Mouse (Mus musculus) G1E (cell line): ENCODE data around the gene Spta1. TPM values are rescaled to one million over a fixed set of nuclear protein-coding genes. Genes with fewer than 3 reads are reported as not detected.

Experiments used
- ATAC-seq: 2 replicates; pipeline ENCODE4 v1.8.0; 2016; ENCODE audit warnings: mild to moderate bottlenecking; ENCODE audit not compliant: insufficient number of reproducible peaks, poor library complexity, low FRiP score, severe bottlenecking; ENCODE audit errors: extremely low read depth
- DNase-seq: peaks from one replicate; pipeline ENCODE4 v3.0.0; 2012; ENCODE audit warnings: low spot score
- H3K27me3 ChIP-seq: 2 replicates; pipeline ENCODE4 v1.6.1; 2012; ENCODE audit warnings: mild to moderate bottlenecking, low read length, inconsistent platforms; ENCODE audit not compliant: insufficient read depth
- H3K36me3 ChIP-seq: replicated peaks from 2 replicates; pipeline ENCODE3; 2012; ENCODE audit warnings: mild to moderate bottlenecking, inconsistent platforms
- H3K4me1 ChIP-seq: 2 replicates; pipeline ENCODE4 v1.6.1; 2012; ENCODE audit warnings: low read depth, low read length, inconsistent platforms, mixed read lengths; ENCODE audit not compliant: insufficient read depth
- H3K4me3 ChIP-seq: 2 replicates; pipeline ENCODE4 v1.5.1; 2012; ENCODE audit warnings: low read depth, mild to moderate bottlenecking, inconsistent platforms, low read length, moderate library complexity, mixed read lengths
- H3K9me3 ChIP-seq: replicated peaks from 2 replicates; pipeline ENCODE4 v1.6.1; 2012; ENCODE audit warnings: inconsistent platforms
- CTCF ChIP-seq: IDR thresholded peaks from 2 replicates; pipeline ENCODE4 v1.5.1; 2012; ENCODE audit warnings: low read depth, low read length, inconsistent platforms, mixed read lengths
- GATA1 ChIP-seq: IDR thresholded peaks from 2 replicates; pipeline ENCODE4 v1.6.1; 2012; ENCODE audit warnings: borderline replicate concordance, low read length, inconsistent platforms, mixed read lengths
- GATA2 ChIP-seq: IDR thresholded peaks from 2 replicates; pipeline ENCODE4 v1.6.1; 2012; ENCODE audit warnings: low read depth, low read length, inconsistent platforms, borderline replicate concordance
- POLR2AphosphoS5 ChIP-seq: IDR thresholded peaks from 2 replicates; pipeline ENCODE4 v1.6.1; 2012; ENCODE audit warnings: low read depth, low read length, inconsistent platforms; ENCODE audit not compliant: insufficient replicate concordance
- polyA plus RNA-seq: library from polyadenylated mRNA; stranded (reverse); fragments of >175 nt; gene quantifications from 2 replicates; pipeline ENCODE4 v1.2.3, GENCODE M21; 2012
- total RNA-seq, 2 experiments: library from RNA; stranded (forward) in 1 of 2; stranded (reverse) in 1 of 2; fragments of 200-1000 nt in 1 of 2; fragments of >200 nt in 1 of 2; fragmentation: Nextera tagmentation in 1 of 2; gene quantifications; 2 replicates each; pipeline ENCODE4 v1.2.3; 2014 to 2017

Spta1 gene
- total and polyA plus RNA-seq, 3 experiments = 3.1 to 113 (median 77.0) TPM

DNA sequence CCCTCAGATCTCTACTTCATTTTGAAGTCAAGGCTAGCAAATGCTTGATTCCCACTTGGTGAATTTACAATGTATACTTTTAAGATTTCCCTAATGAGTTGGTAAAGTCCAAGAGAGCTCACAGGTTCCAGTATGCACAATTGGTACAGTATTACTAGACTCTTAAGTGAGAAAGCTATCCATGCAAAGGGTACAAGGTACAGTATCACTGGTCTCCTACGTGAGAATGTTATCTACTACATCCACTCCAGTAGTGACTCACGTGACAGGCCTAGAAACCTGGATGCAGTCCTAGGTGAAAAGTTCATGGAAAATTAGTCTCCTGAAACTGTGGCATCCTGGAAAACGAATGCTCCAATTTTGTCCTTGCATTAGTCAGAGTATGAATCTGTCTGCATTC, 98.1 kb downstream of the Spta1 start:
- H3K4me3 ChIP-seq = no peak overlapping the region
- H3K36me3 ChIP-seq = no peaks in the 10 kb centered on the region
- no peaks in the 10 kb centered on the region for H3K9me3 ChIP-seq
- DNase-seq = no peak
- H3K27me3 ChIP-seq = no peaks in the 10 kb centered on the region
- no peaks in the 10 kb centered on the region for H3K4me1 ChIP-seq
- TF ChIP-seq GATA2 (no peak), POLR2AphosphoS5 (no peak), CTCF (no peak), GATA1 (no peak)
- no peak for ATAC-seq

Other genes with a start within 250 kb of the Spta1 start
- not detected in 2 replicates for gene Mndal, start 230.3 kb upstream of the Spta1 start, total RNA-seq (2014; fragmentation: Nextera tagmentation)
- gene Mndal, start 230.3 kb upstream of the Spta1 start, total RNA-seq (2017) = 0.22 TPM in 1 of 2 replicates, not detected in the other
- not detected in 2 replicates for gene Mndal, start 230.3 kb upstream of the Spta1 start, polyA plus RNA-seq
- gene Ifi203, start 230.1 kb upstream of the Spta1 start, total RNA-seq (2014; fragmentation: Nextera tagmentation) = not detected in 2 replicates
- 0.23 and 0.38 TPM in 2 replicates for gene Ifi203, start 230.1 kb upstream of the Spta1 start, total RNA-seq (2017)
- gene Ifi203, start 230.1 kb upstream of the Spta1 start, polyA plus RNA-seq = not detected in 2 replicates
- not detected in 2 replicates for gene Ifi202b, start 190.0 kb upstream of the Spta1 start, total RNA-seq (2014; fragmentation: Nextera tagmentation)
- gene Ifi202b, start 190.0 kb upstream of the Spta1 start, total RNA-seq (2017) = 0.11 and 0.17 TPM in 2 replicates
- not detected in 2 replicates for gene Ifi202b, start 190.0 kb upstream of the Spta1 start, polyA plus RNA-seq
- not detected in 2 replicates for gene Ifi205, start 141.0 kb upstream of the Spta1 start, total RNA-seq (2014; fragmentation: Nextera tagmentation)
- 0.22 TPM in 1 of 2 replicates, not detected in the other for gene Ifi205, start 141.0 kb upstream of the Spta1 start, total RNA-seq (2017)
- gene Ifi205, start 141.0 kb upstream of the Spta1 start, polyA plus RNA-seq = not detected in 2 replicates
- gene Olfr433, start 132.1 kb upstream of the Spta1 start, total RNA-seq (2014; fragmentation: Nextera tagmentation) = not detected in 2 replicates
- gene Olfr433, start 132.1 kb upstream of the Spta1 start, total RNA-seq (2017) = 0.11 TPM in 1 of 2 replicates, not detected in the other
- gene Olfr433, start 132.1 kb upstream of the Spta1 start, polyA plus RNA-seq = not detected in 2 replicates
- gene Olfr432, start 123.6 kb upstream of the Spta1 start, total RNA-seq (2014; fragmentation: Nextera tagmentation) = not detected in 2 replicates
- 0.05 and 0.06 TPM in 2 replicates for gene Olfr432, start 123.6 kb upstream of the Spta1 start, total RNA-seq (2017)
- not detected in 2 replicates for gene Olfr432, start 123.6 kb upstream of the Spta1 start, polyA plus RNA-seq
- gene Olfr430, start 106.2 kb upstream of the Spta1 start, total RNA-seq (2014; fragmentation: Nextera tagmentation) = not detected in 2 replicates
- 0.06 TPM in 1 of 2 replicates, not detected in the other for gene Olfr430, start 106.2 kb upstream of the Spta1 start, total RNA-seq (2017)
- gene Olfr430, start 106.2 kb upstream of the Spta1 start, polyA plus RNA-seq = not detected in 2 replicates
- gene Olfr429, start 88.4 kb upstream of the Spta1 start, total RNA-seq (2014; fragmentation: Nextera tagmentation) = not detected in 2 replicates
- gene Olfr429, start 88.4 kb upstream of the Spta1 start, total RNA-seq (2017) = not detected in 2 replicates
- gene Olfr429, start 88.4 kb upstream of the Spta1 start, polyA plus RNA-seq = not detected in 2 replicates
- gene Olfr427, start 75.9 kb upstream of the Spta1 start, total RNA-seq (2014; fragmentation: Nextera tagmentation) = not detected in 2 replicates
- gene Olfr427, start 75.9 kb upstream of the Spta1 start, total RNA-seq (2017) = 0.11 and 0.35 TPM in 2 replicates
- not detected in 2 replicates for gene Olfr427, start 75.9 kb upstream of the Spta1 start, polyA plus RNA-seq
- gene Olfr231, start 51.6 kb upstream of the Spta1 start, total RNA-seq (2014; fragmentation: Nextera tagmentation) = not detected in 2 replicates
- gene Olfr231, start 51.6 kb upstream of the Spta1 start, total RNA-seq (2017) = 0.23 TPM in 1 of 2 replicates, not detected in the other
- not detected in 2 replicates for gene Olfr231, start 51.6 kb upstream of the Spta1 start, polyA plus RNA-seq
- not detected in 2 replicates for gene Olfr424, start 41.3 kb upstream of the Spta1 start, total RNA-seq (2014; fragmentation: Nextera tagmentation)
- 0.12 TPM in 1 of 2 replicates, not detected in the other for gene Olfr424, start 41.3 kb upstream of the Spta1 start, total RNA-seq (2017)
- not detected in 2 replicates for gene Olfr424, start 41.3 kb upstream of the Spta1 start, polyA plus RNA-seq
- not detected in 2 replicates for gene Olfr420, start 17.1 kb upstream of the Spta1 start, total RNA-seq (2014; fragmentation: Nextera tagmentation)
- gene Olfr420, start 17.1 kb upstream of the Spta1 start, total RNA-seq (2017) = 0.06 and 0.11 TPM in 2 replicates
- gene Olfr420, start 17.1 kb upstream of the Spta1 start, polyA plus RNA-seq = not detected in 2 replicates
- not detected in 2 replicates for gene Olfr419, start 79.3 kb downstream of the Spta1 start, total RNA-seq (2014; fragmentation: Nextera tagmentation)
- gene Olfr419, start 79.3 kb downstream of the Spta1 start, total RNA-seq (2017) = 0.11 and 0.12 TPM in 2 replicates
- gene Olfr419, start 79.3 kb downstream of the Spta1 start, polyA plus RNA-seq = not detected in 2 replicates
- gene Mptx1, start 157.7 kb downstream of the Spta1 start, total RNA-seq (2014; fragmentation: Nextera tagmentation) = not detected in 2 replicates
- not detected in 2 replicates for gene Mptx1, start 157.7 kb downstream of the Spta1 start, total RNA-seq (2017)
- gene Mptx1, start 157.7 kb downstream of the Spta1 start, polyA plus RNA-seq = not detected in 2 replicates
- not detected in 2 replicates for gene Olfr417, start 192.3 kb downstream of the Spta1 start, total RNA-seq (2014; fragmentation: Nextera tagmentation)
- 0.05 and 0.23 TPM in 2 replicates for gene Olfr417, start 192.3 kb downstream of the Spta1 start, total RNA-seq (2017)
- not detected in 2 replicates for gene Olfr417, start 192.3 kb downstream of the Spta1 start, polyA plus RNA-seq
- gene Olfr248, start 218.3 kb downstream of the Spta1 start, total RNA-seq (2014; fragmentation: Nextera tagmentation) = not detected in 2 replicates
- 0.12 TPM in 1 of 2 replicates, not detected in the other for gene Olfr248, start 218.3 kb downstream of the Spta1 start, total RNA-seq (2017)
- gene Olfr248, start 218.3 kb downstream of the Spta1 start, polyA plus RNA-seq = not detected in 2 replicates